8 mouse cellular contexts compared by ENCODE assay signal in genomic region chr11:40149312-40149711, GRCm38 (mm10).
DNase-seq lines count a peak whose midpoint lies in the region; ATAC-seq and TF ChIP-seq lines count a peak whose summit lies in the region.

No protein-coding gene starts in this region.

- ATAC-seq in heart, postnatal 0 days (ENCODE audit: insufficient read depth, low read depth): no peak
- ATAC-seq in liver, postnatal 0 days: no peak

- H3K4me1 ChIP-seq in heart, postnatal 0 days (ENCODE audit: control insufficient read depth, insufficient read depth): no peaks in the 10 kb centered on the region
- H3K4me1 ChIP-seq in heart, embryonic 10.5 days: no peaks in the 10 kb centered on the region
- H3K4me1 ChIP-seq in liver, postnatal 0 days (ENCODE audit: insufficient read depth): no peaks in the 10 kb centered on the region

- no peak overlapping the region for H3K4me2 ChIP-seq in heart, postnatal 0 days (ENCODE audit: low read depth, low read length)
- H3K4me2 ChIP-seq in liver, postnatal 0 days (ENCODE audit: low read depth, low read length): no peak overlapping the region

- no peak overlapping the region for H3K9ac ChIP-seq in heart, postnatal 0 days (replicated peaks; ENCODE audit: low read depth, low read length)
- no peak overlapping the region for H3K9ac ChIP-seq in liver, postnatal 0 days (replicated peaks)

- no peak overlapping the region for H3K4me3 ChIP-seq in heart, postnatal 0 days (ENCODE audit: low read depth, low read length)
- H3K4me3 ChIP-seq in heart, embryonic 10.5 days: no peak overlapping the region
- no peak overlapping the region for H3K4me3 ChIP-seq in liver, postnatal 0 days (ENCODE audit: low read depth, low read length)

- no peak for TF ChIP-seq EP300 in heart, postnatal 0 days (IDR thresholded peaks at IDR 0.05; ENCODE audit: low read depth)
- no peak for TF ChIP-seq EP300 in liver, postnatal 0 days (IDR thresholded peaks at IDR 0.05; ENCODE audit: low read depth)

- H3K9me3 ChIP-seq in heart, postnatal 0 days (replicated peaks; ENCODE audit: control insufficient read depth, low read length): no peaks in the 10 kb centered on the region
- no peaks in the 10 kb centered on the region for H3K9me3 ChIP-seq in heart, embryonic 10.5 days
- no peaks in the 10 kb centered on the region for H3K9me3 ChIP-seq in liver, postnatal 0 days (ENCODE audit: low read length)

- TF ChIP-seq CTCF in heart, postnatal 0 days (IDR thresholded peaks at IDR 0.05; ENCODE audit: low read depth): peak; percentile 54
- TF ChIP-seq CTCF in liver, postnatal 0 days (IDR thresholded peaks at IDR 0.05; ENCODE audit: low read depth): peak; percentile 45

- H3K27ac ChIP-seq in heart, postnatal 0 days (ENCODE audit: low read depth): no peak overlapping the region
- H3K27ac ChIP-seq in heart, embryonic 10.5 days: no peak overlapping the region
- no peak overlapping the region for H3K27ac ChIP-seq in liver, postnatal 0 days (ENCODE audit: low read depth)

- 19% methylated on average over 4 of the region's 4 CpGs for WGBS in heart, postnatal 0 days
- 30% methylated on average over 4 of the region's 4 CpGs for WGBS in heart, embryonic 10.5 days
- 28% methylated on average over 4 of the region's 4 CpGs for WGBS in liver, postnatal 0 days (ENCODE audit: insufficient replicate concordance)

- peak; percentile 50 for DNase-seq in heart, postnatal 0 days (ENCODE audit: low spot score)
- no peak for DNase-seq in heart, embryonic 10.5 days (ENCODE audit: low spot score)
- DNase-seq in WW6 (ENCODE audit: low read depth, low spot score): peak; percentile 11
- peak; percentile 77 for DNase-seq in embryo, embryonic 11 days
- peak; percentile 5 to 71 for DNase-seq in kidney, postnatal 36 days
- DNase-seq in liver, postnatal 0 days: peak; percentile 18
- DNase-seq in right cerebral cortex, postnatal 10 days (ENCODE audit: low spot score in 2 of 2): peak; percentile 74 to 85
- no peak for DNase-seq in thymus, adult 18-20 months

- H3K27me3 ChIP-seq in heart, postnatal 0 days (ENCODE audit: control insufficient read depth, insufficient read depth, low read length): no peaks in the 10 kb centered on the region
- no peaks in the 10 kb centered on the region for H3K27me3 ChIP-seq in heart, embryonic 10.5 days (ENCODE audit: insufficient read depth, poor library complexity, severe bottlenecking)
- no peaks in the 10 kb centered on the region for H3K27me3 ChIP-seq in liver, postnatal 0 days (ENCODE audit: insufficient read depth, low read length)

- H3K36me3 ChIP-seq in heart, postnatal 0 days (replicated peaks; ENCODE audit: control insufficient read depth, insufficient read depth, low read length): no peaks in the 10 kb centered on the region
- no peaks in the 10 kb centered on the region for H3K36me3 ChIP-seq in heart, embryonic 10.5 days
- H3K36me3 ChIP-seq in liver, postnatal 0 days (replicated peaks; ENCODE audit: insufficient read depth, low read length): no peaks in the 10 kb centered on the region

Comparison
In these comparisons a context has a peak if more than half of its experiments do, and no peak if none do; other contexts are left out.
1. DNase-seq: peak in heart, postnatal 0 days (single experiment), WW6 (single experiment), embryo, embryonic 11 days (single experiment), kidney, postnatal 36 days (2 of 2), liver, postnatal 0 days (single experiment) and right cerebral cortex, postnatal 10 days (2 of 2); none in heart, embryonic 10.5 days (single experiment) and thymus, adult 18-20 months (0 of 2).